Mouse (Mus musculus) left cerebral cortex, postnatal 14 days (tissue): ENCODE measurements around the gene Ufc1. TPM values are rescaled to one million over a fixed set of nuclear protein-coding genes. Genes with fewer than 3 reads are reported as not detected.
A peak's percentile ranks its signal among the peaks of the same experiment; 100 is the strongest.

ENCODE experiments used
- DNase-seq, 2 experiments: peaks; one replicate each; pipeline ENCODE4 v3.0.0; 2021 to 2022; ENCODE audit warnings: low spot score in 2 of 2, mixed read lengths in 1 of 2
- intact Hi-C: fragments of 180-260 bp; cut with DNase I; formaldehyde crosslinking; loops from one replicate; pipeline ENCODE4 v1.15.1; 2025
- total RNA-seq, 2 experiments: library from RNA; stranded (reverse); gene quantifications; 2 replicates each; pipeline ENCODE4 v1.2.3; 2021

The Ufc1 gene
- total RNA-seq, 2 experiments from 2014 or later, result 106 to 113 TPM

GRCm38 (mm10) chr1:171293351-171293750 is 1.5 kb downstream of the Ufc1 start:
- intact Hi-C loops, result loop anchor here (5.0 kb wide), 1 partner anchor 34 kb away; the partner anchor contains the start of gene Dedd
- peak in 1 of 2 experiments; percentile 57 for DNase-seq

GRCm38 (mm10) chr1:171288328-171288727 is 6.5 kb downstream of the Ufc1 start:
- DNase-seq, result no peak
- intact Hi-C loops, result no loop called here

DNA sequence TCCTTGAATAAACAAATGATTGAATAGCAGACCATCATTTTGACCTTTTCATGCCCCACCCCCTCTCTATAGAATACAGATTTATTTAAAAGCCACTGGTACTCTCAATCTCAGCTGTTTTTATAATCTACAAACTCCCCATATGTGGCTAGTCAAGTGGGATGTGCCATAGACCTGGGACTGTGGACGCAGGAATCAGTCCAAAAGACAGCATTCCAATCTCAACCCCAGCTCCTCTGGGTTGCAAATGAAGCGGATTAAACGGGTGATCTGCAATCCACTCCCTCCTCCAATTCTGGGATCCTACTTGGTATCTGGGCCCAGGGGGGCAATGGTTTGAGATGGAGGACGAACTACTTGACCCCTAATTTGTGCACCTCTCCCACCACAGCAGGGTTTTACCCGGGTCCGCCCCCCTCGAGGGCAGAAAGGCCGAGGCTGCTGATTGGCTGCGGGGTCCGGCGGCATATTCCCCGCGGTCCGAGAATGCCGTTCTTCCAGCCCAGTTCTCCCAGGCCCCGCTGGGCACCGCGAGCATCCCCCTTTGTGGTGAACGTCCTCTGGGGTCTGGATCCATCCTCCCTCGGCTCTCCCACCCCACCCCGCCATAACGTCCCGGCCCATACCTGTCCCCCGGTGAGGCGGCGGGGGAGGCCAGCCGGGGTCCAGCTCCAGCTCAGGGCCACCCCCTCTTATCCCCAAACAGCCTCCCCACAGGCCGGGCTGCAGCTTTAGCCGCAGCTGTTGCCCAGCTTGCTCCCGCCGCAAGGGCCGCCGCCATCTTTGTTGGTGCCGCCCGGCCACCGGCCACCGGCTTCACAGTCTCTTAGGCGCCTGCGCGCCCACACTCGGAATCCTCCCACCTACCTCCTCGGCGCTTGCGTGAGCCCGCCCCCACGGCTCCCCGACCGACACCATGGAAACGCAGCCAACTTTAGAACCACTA is 7.4 kb downstream of the Ufc1 start, which contains the start of gene Usp21:
Gene Usp21, minus strand, starts transcription at position 856 of the 946 bp plus-strand sequence.
- intact Hi-C loops, result no loop called here
- DNase-seq, result peak; percentile 96

DNA sequence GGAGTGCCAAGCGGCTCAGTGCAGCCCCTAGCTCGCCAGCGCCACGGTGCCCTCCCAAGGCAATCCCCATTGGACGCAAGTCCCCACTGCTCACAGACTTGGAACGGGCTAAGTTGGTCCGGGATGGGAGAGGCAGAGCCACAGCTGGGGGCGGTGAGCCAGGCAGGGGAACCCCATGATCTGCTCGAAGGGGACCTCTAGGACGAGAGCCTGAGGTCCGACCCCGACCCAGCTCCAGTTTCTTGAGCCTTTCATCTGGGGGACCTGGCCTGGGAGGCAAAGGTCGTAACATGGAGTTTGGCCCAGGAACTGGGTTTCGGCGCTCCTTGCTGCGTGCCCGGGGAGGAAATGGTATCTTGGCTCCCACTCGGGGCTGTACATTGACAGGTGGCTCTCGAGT is 8.3 kb downstream of the Ufc1 start:
- no peak for DNase-seq
- intact Hi-C loops, result no loop called here

DNA sequence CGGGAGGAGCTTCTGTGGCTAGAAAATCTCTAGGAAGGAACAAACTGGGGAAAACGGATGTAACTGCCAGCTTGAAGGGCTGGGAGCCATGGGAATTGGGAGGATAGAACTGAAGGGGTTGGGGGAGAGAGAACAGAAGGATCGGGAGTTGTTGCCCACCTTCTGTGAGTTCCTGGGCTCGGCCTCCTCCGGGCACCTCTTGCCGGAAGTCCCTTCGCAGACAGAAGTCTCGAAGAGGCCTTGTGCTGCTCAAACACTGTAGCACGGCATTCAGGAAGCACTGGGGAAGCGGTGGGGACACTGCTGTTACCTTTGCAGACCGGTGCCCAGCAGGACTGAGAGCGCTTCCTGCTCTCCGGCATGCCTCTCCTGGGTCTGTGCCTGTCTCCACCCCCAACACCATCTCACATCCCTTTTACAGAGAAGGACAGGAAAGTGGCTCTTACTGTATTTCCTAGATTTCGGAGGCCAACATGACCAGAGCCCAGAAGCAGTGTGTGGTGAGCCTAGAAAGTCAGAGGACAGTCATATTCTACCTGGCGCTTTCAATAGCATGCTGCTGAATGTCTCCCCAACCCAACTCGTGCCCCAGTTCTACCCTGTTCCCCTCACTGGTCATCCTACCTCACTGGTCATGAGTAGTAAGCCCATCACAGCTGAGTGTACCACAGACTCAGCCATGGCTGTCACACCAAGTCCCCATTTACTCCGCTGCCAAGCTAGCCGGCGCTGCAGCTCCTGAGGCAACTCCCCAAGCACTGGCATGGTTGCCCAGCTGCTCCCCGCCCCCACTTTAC is 9.5 kb downstream of the Ufc1 start:
- DNase-seq, result no peak
- intact Hi-C loops, result no loop called here

- no peak for DNase-seq
- intact Hi-C loops, result no loop called here
These were observed 10.3 kb downstream of the Ufc1 start for GRCm38 (mm10) chr1:171284491-171284890.

DNA sequence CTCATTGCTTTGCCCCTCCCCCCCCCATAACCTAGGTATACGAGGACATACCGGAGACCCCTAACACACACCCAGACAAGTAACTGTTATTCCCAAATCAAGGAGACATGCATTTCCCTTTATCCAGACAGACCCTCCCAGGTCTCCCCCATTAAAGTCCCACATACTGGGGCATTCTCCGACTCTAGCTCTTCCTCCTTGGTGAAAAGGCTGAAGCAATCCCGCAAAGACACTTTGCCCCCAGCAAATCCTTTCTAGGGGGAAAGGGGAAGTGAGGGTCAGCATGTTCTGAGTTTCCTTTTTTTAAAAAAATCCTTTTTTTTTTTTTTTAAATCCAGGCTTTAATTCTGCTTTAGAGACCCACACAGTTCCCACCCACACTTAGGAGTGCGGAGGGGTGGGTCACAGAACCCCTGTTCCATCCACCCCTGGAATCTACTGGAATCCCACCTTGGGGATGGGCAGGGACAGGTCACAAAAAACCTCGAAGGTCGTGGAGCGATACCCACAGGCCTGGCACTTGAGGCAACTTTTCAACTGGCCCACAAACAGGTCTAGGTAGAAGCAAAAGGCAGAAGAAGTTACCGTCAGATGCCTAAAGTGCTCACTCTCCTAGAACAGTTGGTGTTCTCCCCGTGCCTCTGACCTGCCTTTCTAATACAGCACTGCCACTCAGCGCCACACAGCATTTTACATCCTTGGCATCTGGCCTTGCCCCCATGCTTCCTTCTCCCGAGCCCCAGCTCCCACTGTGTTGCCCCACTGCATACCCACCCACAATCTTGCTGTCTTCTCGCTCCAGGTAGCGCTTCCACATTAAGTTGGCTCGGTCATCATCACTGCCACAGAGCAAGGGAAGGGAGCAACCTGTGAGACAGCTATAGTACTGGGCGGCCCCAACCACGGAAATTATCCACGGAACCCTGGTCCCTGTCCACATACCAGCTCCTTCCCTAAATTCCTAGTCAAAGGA is 11.3 kb downstream of the Ufc1 start:
- DNase-seq, result peak in 1 of 2 experiments; percentile 8
- intact Hi-C loops, result no loop called here

- DNase-seq, result peak in 1 of 2 experiments; percentile 3
- intact Hi-C loops, result no loop called here
These were observed 12.6 kb downstream of the Ufc1 start for GRCm38 (mm10) chr1:171282086-171282805.

- intact Hi-C loops, result no loop called here
- peak; percentile 72 to 79 for DNase-seq
These were observed 13.3 kb downstream of the Ufc1 start for GRCm38 (mm10) chr1:171281528-171281923.

DNA sequence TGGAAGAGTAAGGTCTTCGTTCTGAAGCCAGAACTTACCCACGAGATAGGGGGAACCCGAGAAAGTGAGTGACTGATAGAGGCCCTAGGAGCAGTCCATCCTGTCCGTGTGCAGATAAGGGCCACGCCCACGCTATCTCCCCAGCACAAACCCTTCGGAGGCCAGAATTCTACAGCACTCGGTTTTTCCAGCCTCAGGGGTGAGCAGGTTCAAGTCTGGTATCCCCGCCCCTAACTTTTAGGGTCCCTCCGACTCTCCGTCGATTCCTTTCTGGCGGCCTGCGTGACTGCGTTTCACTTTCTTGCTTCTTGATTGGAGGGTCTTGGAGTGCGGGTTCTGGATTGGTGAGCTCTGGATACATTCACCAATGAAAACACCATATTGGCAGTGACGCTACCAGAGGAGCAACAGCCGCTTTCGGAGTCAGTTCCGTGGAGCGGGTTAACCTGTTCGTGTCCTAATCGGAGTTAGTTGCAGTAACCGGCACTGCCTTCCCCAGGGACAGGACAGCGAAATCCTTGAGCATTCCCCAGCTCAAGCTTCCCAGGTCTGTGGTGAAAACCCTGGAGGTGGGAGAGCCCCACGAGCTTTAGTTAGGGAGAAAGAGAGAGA is 13.8 kb downstream of the Ufc1 start, which contains the start of gene Ppox:
Gene Ppox, minus strand, starts transcription at position 271 of the 612 bp plus-strand sequence.
- intact Hi-C loops, result no loop called here
- peak; percentile 94 to 98 for DNase-seq

DNA sequence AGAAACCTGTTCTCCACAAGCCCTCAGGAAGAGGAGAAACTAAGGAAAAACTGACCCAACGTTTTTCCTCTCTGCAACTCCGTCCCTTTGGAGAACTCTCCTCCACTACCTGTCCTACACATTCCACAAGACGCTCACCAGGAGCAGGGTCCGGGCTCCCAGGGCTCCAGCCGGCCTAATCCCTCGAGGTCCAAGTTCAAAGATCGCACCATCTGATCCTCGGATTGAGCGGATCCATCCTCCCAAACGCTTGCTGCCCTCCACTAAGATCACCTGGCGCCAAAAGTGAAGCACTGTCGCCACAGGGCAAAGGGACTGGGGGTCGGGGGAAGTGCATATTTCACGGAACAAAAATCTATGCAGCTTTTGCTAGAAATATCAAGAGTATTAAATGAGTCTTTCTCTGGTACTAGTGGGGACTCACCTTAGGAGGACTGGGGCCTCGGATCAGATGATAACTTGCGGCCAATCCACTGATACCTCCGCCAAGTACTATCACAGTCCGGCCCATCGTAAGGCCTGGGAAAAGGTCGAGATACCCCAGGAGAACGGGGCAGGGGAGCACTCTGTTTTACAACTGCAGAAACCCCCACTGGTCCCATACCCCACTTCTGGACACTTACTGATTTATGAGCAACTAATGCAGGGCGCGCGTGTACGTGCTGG is 14.4 kb downstream of the Ufc1 start:
- DNase-seq, result peak in 1 of 2 experiments; percentile 3
- intact Hi-C loops, result no loop called here

DNA sequence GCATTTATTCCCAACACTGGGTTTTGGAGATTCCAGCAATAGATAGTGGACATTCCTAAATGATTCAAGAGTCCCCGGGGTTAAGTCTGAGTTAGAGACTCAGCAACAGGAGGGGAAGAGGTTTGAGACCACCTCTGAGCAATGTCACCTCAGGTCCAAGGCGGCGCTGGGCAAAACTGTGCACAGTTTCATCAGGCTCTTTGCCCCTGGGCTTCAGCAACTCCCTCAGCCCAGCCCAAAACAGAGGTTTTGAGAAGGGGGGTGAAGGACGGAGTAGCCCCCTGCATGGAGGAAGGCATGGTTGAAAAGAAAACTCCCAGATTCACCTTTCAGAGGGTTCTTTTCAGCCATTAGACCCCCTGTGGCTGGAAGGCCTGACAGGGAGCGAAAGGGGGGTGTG is 15.1 kb downstream of the Ufc1 start:
- intact Hi-C loops, result no loop called here
- DNase-seq, result no peak

DNA sequence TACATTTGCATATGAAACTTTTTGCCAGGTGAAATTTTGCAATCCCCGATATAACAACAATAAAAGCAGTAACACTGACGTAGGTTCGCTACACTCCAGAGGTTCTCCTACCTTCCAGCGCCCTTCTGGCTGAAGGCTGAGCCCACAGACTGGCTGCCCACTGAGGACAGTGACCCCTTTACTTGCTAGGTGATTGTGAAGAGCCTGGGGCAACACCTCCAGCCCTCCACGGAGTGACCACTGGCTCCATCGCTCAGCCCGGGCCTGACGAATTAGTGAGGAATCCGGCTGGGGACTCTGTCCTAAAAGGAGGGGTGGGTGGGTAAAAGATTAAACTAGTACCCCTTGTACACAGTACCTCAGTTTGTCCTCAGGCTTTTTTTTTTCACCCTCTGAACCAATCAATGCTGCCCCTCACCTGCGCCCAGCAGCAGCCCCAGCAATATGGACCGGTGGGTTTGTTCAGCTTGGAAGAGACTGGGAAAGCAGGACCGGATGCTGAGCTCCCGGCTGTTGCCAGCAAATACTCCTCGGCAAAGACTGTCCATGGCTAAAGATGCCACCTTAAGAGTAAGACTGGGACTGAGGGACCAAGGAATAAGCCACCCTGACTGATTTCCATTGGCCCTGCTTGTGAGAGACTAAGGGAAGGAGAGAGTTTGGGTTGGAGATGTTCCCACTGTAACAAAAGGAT is 15.7 kb downstream of the Ufc1 start:
- DNase-seq, result no peak
- intact Hi-C loops, result no loop called here

DNA sequence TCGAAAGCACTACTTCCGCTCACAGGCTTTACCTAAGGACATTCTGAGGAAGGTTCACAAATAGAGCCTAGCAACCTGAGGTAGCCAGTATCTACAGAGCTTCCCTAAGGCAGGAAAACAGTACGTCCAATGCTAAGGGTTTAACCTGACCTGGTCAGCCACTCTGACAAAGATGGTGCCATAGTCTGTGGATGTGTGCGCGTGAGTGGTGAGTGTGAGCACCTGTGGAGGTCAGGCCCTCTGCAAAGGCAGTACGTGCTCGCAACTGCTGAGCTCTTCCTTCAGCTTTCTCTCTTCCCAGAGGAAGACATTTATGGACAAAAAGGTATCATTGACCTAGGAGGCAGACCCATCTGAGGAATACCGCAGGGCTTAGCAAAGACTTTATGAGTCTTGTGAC is 16.4 kb downstream of the Ufc1 start:
- no peak for DNase-seq

GRCm38 (mm10) chr1:171277736-171278135 is 17.1 kb downstream of the Ufc1 start:
- intact Hi-C loops, result no loop called here
- DNase-seq, result no peak

More for the DNA sequence above, 16.4 kb downstream of the Ufc1 start:
- intact Hi-C loops, result no loop called here

- DNase-seq, result no peak
- intact Hi-C loops, result no loop called here
These were observed 18.6 kb downstream of the Ufc1 start for GRCm38 (mm10) chr1:171276110-171276748.
